Mouse (Mus musculus): Measurements from ENCODE around the gene Large1.
A peak's percentile ranks its signal among the peaks of the same experiment; 100 is the strongest.
"Not testable (repeated sequence)": the region's sequence is repeated elsewhere in the genome, so short reads cannot be mapped to it uniquely, and the experiment has no call there.

Gene Large1

DNA sequence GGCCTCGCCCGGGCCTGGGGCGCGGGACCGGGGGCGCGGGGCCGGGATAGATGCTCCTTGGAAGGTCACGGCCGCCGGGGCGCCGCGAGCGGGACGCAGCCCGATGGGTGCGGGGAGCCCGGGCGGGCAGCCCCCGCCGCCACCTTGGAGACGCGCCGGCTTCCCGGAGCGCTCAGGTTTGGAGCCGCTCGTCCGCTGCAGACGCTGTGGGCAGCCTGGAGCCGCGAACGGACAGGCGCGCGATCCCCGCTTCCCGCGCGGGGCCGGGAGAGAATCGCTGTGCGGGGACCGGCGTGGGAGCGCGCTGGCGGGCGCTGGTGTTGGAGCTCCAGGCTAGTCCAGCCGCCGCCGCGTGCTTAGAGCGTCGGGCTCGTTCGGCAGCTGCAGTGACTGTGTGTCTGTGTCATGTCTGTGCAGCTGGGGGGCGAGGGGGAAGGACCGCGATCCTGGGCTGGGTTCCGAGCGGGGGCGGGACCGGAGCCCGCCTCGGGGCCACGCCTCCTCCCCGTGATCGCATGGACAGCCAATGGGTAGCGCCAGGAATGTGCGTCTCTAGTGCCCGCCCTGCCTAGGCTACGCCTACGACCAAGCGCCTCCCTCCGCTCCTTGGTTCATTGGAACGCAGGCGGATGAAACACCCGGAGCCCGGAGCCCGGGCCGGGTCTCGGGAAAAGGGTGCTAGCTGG, at the start of gene Large1:
TSS of gene Large1 (minus strand) at position 433 of the 686 bp plus-strand sequence.
- peak; percentile 96 to 98 for DNase-seq (ENCODE audit: low spot score in 2 of 2)

DNA sequence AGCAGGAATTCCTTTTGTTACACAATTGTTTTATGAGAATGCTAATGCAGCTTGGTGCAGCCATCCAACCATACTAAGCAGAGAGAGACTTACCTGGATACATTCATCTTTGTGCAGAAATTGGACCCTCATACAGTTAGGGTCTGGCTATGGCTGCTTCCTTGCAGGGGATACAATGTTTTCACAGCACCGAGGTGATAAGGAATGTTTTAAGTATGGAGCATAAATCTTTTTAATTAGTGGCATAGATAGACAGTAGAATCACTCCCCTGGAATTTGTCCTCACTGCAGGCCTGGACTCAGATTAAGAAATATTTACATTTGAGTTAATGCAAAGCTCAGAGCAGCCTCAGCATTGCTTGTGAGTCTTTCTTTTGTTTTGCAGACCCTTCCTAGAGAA, 47.0 kb upstream of the Large1 start:
- no peak for DNase-seq (ENCODE audit: low spot score in 2 of 2)

DNA sequence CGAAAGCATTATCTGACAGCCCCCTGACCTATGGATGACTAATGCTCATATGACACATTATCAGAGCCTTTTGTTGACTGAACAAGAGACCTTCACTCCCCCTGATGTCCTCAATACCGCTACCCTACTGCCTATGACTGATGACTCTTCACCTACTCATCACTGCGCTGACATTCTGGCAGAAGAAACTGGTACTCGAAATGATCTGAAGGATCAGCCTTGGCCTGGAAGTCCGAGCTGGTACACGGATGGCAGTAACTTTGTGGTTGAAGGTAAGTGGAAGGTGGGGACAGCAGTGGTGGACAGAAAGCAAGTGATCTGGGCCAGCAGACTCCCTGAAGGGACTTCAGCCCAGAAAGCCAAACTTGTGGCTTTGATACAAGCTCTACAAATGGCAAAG, 19.7 kb upstream of the Large1 start:
- DNase-seq (ENCODE audit: low spot score in 2 of 2): not testable (repeated sequence)

DNA sequence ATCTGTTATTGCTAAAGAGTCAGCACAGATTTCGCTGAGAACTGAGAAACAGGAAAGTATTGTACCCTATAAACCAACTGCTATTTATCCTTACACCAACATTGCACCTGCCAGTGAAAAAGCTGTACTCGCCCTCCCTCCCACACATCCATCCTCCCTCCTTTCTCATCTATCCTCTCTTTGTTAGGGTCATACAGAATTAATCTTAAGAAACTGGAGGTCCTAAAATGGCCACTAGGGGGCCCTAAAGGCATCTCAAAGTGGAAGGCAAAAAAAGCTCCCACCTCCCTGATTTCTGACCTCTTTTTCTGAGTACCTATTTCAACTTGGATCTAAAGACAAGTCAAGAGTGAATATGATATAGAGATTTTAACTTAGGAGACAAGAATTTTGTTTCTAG, 2.6 kb upstream of the Large1 start:
- DNase-seq (ENCODE audit: low spot score in 2 of 2): no peak

DNA sequence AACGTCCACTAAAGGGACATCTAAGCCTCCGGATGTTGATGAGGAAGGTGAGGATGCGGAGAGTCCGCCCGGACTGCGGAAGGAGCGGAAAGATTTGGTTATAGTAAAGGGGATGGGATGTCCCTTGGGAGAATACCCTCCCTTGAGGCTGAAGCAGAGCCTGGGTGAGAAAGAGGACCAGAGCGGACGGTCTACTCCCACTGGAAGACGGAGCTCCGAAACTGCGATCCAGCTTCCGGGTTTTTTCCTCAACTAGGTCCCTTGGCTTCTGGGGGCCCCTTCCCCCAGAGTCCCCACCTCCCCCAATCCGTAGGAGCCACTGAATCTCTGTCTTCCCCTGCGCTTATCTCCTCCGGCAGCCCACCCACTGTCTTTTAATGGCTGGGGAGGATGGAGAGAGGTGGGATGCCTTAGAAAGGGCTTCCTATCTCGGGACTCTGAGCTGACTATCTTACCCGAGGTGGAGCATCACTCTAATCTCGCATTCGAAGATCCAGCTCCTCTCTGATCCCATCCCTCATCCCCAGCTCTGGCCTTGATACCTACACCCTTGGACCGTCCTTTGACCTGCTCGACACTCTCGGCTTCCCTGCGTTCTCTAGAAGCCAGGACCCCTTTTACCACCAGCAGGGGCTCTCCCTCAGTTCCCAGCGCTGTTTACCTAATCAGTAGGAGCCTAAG, 1.0 kb upstream of the Large1 start:
- peak; percentile 39 to 59 for DNase-seq (ENCODE audit: low spot score in 2 of 2)

DNA sequence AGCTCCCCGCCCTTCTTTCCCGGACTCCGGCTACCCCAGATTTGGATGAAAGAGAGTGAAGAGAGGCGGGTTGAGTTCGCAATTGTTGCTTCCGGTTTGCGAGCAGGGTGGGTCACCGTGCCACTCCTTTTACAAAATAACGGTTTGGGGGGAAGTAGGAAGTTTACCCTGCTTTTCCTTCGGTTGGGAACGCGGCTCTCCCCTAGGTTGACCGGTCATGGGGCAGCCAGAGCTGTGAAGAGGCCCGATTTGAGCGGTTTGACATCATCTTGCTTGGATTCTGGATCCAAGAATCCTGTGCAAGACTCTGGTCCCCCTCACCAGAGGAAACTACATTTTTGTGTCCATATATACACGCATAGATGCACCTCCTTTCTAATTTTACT, 447 bp upstream of the Large1 start:
- DNase-seq (ENCODE audit: low spot score in 2 of 2): no peak

DNA sequence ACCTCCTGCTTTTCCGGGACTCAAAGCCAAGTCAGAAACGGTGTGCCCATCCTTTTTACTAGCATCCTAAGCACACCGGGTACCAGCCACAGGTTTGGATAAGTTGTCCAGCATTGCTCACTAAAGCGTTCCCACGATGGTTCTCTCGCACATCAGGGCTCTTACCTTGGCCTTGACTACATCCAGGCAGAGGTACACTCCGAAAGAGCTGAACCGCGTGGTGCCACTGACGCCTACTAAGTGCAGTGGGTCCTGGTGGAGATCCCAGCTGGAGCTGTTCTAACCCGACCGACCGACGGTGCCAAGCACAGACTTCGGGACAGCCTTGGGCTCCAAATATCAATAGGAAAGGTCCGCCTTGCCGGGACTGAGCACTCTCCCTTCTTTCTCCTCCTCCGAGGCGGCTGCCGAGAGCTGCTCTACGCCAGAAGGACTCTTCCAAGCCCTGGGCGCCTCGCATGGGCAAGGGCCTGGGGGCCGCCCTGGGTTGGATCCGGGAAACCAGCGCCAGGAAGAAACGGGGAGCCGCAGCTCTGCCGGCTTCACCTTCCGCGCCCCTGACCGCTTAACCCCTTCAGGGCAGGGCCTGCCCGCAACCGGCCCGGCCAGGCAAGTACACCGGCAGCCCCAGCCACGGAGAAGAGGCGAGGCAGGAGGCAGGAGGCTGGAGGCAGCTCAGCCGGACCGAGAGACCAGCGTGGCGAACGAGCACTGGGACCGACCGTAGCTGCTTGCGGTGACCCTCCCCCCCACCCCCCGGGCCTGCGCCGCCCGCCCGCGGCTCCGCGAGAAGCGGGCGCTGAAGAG, 836 bp downstream of the Large1 start:
- peak; percentile 40 to 60 for DNase-seq (ENCODE audit: low spot score in 2 of 2)

DNA sequence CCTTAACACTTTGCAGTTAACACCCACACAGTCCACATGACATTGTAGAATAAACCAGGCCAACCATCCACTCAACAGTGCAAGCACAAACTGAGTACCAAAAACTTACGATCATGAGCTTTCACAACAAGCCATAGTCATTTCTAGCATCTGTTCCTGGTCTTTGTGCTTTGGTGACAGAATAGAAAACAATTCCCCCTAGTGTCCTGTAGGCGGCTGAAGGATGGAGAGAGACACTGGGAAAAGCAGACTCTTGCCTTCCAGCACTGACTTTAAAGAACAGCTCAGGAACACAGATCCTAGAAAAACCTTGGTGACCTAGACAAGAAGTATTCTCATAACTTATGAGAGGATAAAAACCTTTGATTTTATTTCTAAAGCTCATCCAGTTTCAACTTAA, 3.0 kb downstream of the Large1 start:
- no peak for DNase-seq (ENCODE audit: low spot score in 2 of 2)

DNA sequence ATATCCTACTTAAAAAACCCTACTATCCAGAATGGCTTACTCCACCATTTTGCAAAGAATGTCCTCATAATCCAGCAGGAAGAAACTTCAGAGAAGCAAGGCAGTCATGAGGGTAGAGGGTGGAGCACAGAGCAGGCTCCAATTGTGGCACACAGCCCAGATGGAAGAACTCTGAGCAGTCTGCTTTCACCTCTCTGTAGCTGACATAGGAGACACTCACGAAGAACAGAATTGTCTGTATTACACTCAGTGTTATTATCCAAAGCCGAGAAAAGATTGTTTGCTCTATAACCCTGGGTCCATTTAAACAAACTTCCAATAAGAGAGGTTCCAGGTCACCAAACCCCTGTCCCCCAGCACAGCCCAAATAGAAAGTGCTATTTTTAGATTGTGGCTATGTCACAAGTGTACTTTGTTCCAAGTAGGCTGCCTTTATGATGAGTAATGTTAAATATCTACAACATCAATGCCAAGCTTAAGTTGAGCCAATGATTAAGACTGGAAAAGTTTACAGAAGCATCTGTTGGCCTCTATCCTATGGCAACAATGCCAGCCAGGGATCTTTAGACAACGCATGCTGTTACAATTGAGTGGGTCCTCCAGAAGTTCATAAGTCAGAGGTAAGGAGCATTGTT, 10.5 kb downstream of the Large1 start:
- no peak for DNase-seq (ENCODE audit: low spot score in 2 of 2)

DNA sequence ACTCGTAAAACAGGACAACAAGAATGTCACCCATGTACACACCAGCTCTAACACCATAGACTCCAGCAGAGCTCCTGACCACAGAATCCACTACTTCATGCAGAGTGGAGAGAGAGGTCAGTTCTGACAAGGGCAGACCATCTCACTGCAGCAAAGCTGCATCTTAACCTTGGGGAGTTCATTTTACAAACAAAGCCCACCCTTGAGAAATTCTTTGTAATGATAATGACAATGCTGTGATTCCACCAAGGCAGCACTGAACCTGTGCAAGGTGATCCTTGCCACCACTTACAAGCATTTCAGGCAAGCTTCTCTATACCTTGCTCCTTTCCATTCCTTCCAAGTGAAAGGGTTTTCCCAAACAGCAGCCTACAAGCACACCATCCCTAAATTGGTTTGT, 16.5 kb downstream of the Large1 start:
- DNase-seq (ENCODE audit: low spot score in 2 of 2): no peak

DNA sequence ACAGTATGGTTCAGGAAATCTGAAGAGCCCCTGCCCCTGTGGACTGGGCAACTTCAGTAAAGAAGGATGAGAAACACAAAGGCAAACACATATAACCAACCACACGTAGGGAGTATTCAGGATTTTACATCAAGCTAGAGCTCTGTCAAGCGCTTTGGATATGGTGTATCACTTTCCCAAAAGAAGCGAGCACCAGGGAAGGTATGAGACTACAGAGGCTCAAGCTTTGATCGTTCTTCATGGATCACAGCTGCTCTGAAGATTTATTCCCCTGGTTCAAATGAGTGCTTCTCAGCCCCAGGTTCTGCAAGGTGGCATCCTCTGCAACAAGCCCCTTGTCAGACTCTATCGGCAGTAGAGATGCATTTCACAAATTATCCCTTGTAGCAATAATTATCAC, 24.2 kb downstream of the Large1 start:
- DNase-seq (ENCODE audit: low spot score in 2 of 2): no peak

DNA sequence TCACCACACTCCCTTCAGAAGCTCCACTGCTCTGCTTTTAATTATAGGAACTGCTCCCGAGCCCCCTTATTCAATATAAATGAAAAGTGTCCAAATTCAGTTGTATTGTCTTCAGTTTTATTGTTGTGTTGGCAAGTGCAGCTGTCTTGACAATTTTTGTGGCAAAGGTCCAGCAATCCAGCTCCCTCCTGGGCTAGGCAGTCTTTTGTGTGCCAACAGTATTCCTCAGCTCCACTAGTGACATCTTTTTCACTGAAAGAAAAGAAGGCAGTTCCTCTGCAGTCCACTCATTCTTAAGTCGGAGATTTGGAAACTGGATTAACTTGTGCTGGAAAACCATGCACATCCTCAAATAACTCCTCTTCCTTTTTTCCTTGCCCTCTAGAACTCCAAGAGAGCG, 25.3 kb downstream of the Large1 start:
- DNase-seq (ENCODE audit: low spot score in 2 of 2): no peak

DNA sequence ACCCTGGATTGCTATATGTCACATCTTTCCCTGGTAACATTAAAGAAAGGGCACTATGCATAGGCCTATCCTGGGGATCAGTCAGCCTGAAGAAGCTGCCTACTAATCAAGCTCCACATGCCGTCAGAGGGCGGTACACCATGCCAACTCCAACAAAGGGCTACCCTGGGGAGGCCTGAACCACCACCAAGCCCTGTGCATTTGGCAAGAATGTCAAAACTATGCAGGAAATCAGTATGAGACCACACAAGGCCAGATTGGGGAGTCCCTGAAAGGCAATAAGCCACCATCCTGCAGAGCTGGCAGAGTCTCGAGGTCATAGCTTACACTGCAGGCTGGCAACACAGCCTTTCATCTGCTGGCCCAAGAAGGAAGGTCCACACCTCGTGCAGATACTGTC, 28.7 kb downstream of the Large1 start:
- DNase-seq (ENCODE audit: low spot score in 2 of 2): no peak

DNA sequence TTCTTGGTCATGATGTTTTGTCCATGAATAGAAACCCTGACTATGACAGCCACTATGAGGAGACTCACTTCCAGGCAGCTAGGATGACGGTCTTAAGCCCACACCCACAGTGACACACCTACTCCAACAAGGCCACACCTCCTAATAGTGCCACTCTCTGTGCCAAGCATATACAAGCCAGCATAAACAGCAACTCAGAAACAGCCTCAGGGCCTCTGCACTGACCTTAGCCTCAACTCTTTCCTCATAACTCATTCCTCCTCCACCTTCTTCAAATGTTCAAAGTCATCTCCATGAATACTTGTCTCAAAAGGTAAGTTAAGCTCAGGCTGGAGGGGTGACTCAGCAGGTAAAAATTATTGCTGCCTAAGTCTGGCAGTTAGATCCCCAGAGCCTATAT, 29.7 kb downstream of the Large1 start:
- DNase-seq (ENCODE audit: low spot score in 2 of 2): no peak

DNA sequence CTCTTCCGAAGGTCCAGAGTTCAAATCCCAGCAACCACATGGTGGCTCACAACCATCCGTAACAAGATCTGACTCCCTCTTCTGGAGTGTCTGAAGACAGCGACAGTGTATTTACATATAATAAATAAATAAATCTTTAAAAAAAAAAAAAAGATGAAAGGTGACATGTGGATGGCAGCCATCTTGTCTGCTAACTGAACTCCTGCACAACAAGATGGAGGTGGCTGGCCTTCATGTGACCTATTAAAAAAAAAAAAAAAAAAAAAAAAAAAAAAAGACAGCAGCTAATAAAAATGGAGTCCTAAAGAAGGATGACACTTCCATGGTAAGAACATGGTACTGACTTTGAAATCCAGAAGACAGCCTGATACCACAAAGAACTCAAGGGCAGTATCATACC, 33.8 kb downstream of the Large1 start:
- DNase-seq (ENCODE audit: low spot score in 2 of 2): not testable (repeated sequence)

DNA sequence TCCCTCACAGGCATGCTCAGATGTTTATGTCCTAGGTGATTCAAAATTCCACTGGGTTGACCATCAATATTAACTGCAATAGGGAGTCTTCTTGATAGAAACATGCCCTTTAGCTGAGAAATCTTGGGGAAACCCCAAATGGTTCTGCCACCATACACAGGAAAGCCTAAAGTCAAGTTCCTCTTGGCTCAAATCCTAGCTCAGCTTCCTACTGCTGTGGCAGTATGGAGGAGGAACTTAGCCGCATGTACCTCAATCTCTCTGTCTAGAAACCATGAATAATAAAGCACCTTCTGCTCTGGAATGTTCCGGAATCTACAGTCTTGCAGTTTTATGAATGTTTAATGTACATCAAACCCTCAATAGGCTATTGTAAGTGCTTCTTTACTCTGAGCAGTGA, 39.4 kb downstream of the Large1 start:
- no peak for DNase-seq (ENCODE audit: low spot score in 2 of 2)

DNA sequence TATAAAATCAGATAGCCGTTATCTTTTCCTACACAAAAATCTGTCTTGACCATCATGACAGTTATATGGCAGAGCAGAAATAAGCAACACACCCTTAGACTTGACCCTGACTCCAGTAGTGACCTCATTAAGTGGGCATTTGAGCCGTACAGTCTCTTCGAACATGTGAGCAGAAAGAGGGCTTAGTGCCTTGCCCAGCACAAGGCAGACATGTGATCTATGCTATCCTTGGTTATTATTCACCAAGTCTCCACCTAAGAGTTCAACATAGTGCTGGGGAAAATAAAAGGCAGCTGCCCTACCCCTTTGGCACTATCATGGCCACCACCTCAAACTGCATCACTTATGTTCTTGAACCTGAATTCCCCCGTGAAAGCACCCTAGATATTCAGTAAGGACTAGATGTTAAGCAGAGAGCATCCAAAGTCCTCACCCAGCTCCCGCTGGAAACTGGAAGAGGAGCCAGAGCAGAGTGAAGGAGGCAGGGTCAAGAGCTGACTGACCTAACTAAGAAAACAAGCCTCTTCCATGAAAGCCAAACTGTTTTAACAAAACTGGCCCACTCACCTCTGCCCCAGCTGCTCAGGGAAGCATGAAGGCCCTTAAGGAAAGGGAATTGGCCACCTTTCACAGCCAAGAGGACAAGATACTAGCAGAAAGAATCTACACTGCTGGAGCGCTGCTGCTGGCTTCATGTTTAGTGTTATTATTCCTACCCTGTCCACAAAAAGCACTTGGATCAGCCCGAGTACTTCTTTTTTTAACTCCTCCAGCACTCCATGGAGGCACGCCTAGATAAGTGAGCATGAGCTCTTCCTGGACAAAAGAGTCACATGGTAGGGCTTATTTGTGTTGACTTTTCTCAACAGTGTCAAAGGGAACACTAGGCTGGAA, 40.4 kb downstream of the Large1 start:
- DNase-seq (ENCODE audit: low spot score in 2 of 2): no peak

DNA sequence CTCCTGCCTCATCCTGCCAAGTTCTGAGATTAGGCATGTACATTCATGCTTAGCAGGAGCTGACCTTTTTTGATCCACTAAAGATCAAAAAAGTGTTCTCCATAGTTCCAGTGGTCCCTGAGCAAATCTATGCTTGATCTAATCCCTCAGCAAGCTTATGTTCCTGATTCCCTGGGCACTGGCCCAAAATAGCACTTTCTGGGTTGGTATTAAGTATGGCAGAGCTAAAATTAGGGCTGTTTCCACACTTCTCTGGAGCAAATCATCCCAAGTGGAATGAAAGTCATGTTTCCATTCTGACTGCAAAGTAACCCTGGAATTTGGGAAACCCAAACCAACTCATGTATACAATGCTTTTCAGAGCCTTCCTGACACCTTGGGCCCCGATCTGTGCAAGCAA, 42.9 kb downstream of the Large1 start:
- DNase-seq (ENCODE audit: low spot score in 2 of 2): no peak

DNA sequence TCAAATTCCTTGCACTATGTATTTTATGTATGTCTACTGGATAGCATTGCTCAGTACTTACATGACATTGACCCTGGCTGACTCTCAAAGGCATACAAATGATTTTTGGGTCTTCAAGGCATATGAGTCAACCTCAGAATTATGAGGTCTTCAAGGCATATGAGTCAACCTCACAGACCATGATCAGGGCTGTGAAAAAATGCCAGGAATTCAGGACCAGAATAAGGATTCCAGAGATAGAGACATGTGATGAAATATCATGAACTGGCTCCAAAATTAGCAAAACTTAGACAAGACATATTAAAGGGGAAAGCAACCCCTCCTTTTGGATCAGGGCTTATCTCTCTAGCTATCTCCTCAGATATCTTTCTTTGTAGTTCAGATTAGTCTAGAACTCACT, 43.3 kb downstream of the Large1 start:
- DNase-seq (ENCODE audit: low spot score in 2 of 2): no peak

DNA sequence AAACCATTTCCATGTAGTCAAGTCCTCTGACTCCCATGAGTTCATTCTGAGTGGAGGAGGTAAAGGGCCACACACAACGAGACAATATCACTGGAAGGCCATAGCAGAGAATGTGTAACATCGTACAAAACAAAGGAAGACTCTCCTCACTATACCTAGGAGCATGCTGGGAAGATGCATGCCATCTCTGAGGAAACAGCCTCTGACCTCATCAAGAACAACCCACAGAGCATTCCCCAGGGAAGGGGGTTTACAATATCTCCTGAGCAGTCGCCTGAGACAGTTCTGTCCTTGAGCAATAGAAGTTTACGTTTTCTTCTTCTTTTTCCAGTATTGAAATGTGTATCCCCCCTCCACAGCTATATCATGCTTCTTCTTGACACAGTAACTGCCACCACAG, 49.4 kb downstream of the Large1 start:
- DNase-seq (ENCODE audit: low spot score in 2 of 2): no peak

DNA sequence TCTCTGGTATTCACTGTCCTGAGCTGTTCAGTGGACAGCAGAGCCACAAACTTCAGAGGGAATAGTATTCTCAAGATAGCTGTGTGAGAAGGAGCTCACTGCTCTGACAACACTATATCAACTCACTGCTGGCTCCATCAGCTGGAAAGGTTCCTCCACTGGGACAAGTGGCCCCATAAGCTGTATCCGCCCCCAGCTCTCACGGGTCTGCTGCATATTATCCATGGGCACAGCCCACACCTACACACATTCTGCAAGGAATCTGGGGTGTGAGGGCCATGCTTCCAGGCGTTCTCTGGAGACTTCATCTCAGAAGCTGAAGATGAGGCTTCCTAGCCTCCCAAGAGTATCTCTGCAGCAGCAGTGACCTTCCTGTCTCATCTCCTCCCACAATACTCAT, 50.4 kb downstream of the Large1 start:
- no peak for DNase-seq (ENCODE audit: low spot score in 2 of 2)
